Mouse (Mus musculus): ENCODE data around the gene Gm28576.
"Not testable (repeated sequence)": the region's sequence is repeated elsewhere in the genome, so short reads cannot be mapped to it uniquely, and the experiment has no call there.

Gene Gm28576

DNA sequence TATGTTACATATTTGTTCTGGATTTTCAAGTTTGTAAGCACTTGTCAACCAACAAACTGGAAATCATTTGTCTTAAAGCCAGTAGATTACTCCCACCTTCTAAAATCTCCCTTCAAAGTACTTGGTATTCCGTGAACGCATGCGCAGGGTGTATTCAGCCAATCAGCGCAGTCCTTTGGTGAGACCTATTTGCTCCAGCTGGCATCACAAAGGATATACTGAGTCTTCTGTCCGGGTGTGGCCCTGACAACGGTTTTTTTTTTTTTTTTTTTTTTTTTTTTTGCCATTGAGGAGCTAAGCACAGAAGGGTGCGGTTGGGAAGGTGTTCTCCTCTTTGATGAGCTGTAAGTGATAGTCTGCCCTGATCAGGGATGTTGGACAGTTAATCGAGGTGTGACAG is at the start of gene Gm28576:
TSS of gene Gm28576 (plus strand) at position 301 of the 400 bp plus-strand sequence.
- in situ Hi-C loops (cut with MboI, MseI), result not testable (repeated sequence)
